Mouse (Mus musculus) kidney, adult 9 months (tissue): ENCODE data around the gene Trex1.

Experiments used
- DNase-seq: peaks from one replicate; pipeline ENCODE4 v3.0.0; 2022

Trex1 gene

GRCm38 (mm10) chr9:109059136-109059903 lies at the start of gene Trex1:
Trex1 (minus strand) TSS chr9:109059734.
- DNase-seq: peak; percentile 95

GRCm38 (mm10) chr9:109107341-109107740 lies 47.8 kb upstream of the Trex1 start:
- no peak for DNase-seq

GRCm38 (mm10) chr9:109105648-109106047 lies 46.1 kb upstream of the Trex1 start:
- no peak for DNase-seq

- DNase-seq: no peak
These were observed 45.5 kb upstream of the Trex1 start for GRCm38 (mm10) chr9:109105011-109105410.

- no peak for DNase-seq
These were observed 44.5 kb upstream of the Trex1 start for GRCm38 (mm10) chr9:109104083-109104482.

- DNase-seq: no peak
These were observed 43.7 kb upstream of the Trex1 start for GRCm38 (mm10) chr9:109103250-109103649.

GRCm38 (mm10) chr9:109102541-109102940 lies 43.0 kb upstream of the Trex1 start:
- no peak for DNase-seq

- DNase-seq: no peak
These were observed 42.5 kb upstream of the Trex1 start for GRCm38 (mm10) chr9:109101933-109102445.

GRCm38 (mm10) chr9:109100307-109100928 lies 40.9 kb upstream of the Trex1 start:
- DNase-seq: no peak

- peak; percentile 74 for DNase-seq
These were observed 39.4 kb upstream of the Trex1 start for GRCm38 (mm10) chr9:109098969-109099368.

GRCm38 (mm10) chr9:109098366-109098765 lies 38.8 kb upstream of the Trex1 start:
- DNase-seq: no peak

GRCm38 (mm10) chr9:109097831-109098230 lies 38.3 kb upstream of the Trex1 start:
- DNase-seq: no peak

GRCm38 (mm10) chr9:109097291-109097690 lies 37.8 kb upstream of the Trex1 start:
- DNase-seq: no peak

GRCm38 (mm10) chr9:109096856-109097255 lies 37.3 kb upstream of the Trex1 start:
- no peak for DNase-seq

- DNase-seq: no peak
These were observed 36.7 kb upstream of the Trex1 start for GRCm38 (mm10) chr9:109096251-109096661.

GRCm38 (mm10) chr9:109095137-109095982 lies 35.8 kb upstream of the Trex1 start, which contains the start of gene Plxnb1:
Plxnb1 (plus strand) TSS chr9:109095389.
- peak; percentile 60 for DNase-seq

- DNase-seq: peak; percentile 58
These were observed 35.1 kb upstream of the Trex1 start for GRCm38 (mm10) chr9:109094553-109095136.

- DNase-seq: peak; percentile 76
These were observed 34.4 kb upstream of the Trex1 start for GRCm38 (mm10) chr9:109093786-109094552.

GRCm38 (mm10) chr9:109092799-109093198 lies 33.3 kb upstream of the Trex1 start:
- peak; percentile 63 for DNase-seq

GRCm38 (mm10) chr9:109091802-109092201 lies 32.3 kb upstream of the Trex1 start:
- DNase-seq: no peak

- DNase-seq: no peak
These were observed 30.9 kb upstream of the Trex1 start for GRCm38 (mm10) chr9:109090446-109090845.

GRCm38 (mm10) chr9:109087987-109088386 lies 28.5 kb upstream of the Trex1 start:
- peak; percentile 47 for DNase-seq
